Mouse (Mus musculus) hindbrain, embryonic 11.5 days (tissue): ENCODE measurements around the gene D1Ertd622e. TPM values are rescaled to one million over a fixed set of nuclear protein-coding genes. Genes with fewer than 3 reads are reported as not detected.
"Not testable (repeated sequence)": the region's sequence is repeated elsewhere in the genome, so short reads cannot be mapped to it uniquely, and the experiment has no call there.

ENCODE experiments used
- ATAC-seq: fragments of 200-750 bp; cut with Nextera tagmentation; 2 replicates; pipeline ENCODE4 v1.8.0; 2017; ENCODE audit warnings: mild to moderate bottlenecking, moderate TSS enrichment, moderate library complexity; ENCODE audit not compliant: low FRiP score
- DNase-seq: peaks from one replicate; pipeline ENCODE4 v3.0.0-alpha.2; 2015; ENCODE audit warnings: low spot score
- H3K27ac ChIP-seq: fragments of 300-500 bp; sonication (generic); 2 replicates; pipeline ENCODE4 v1.5.1; 2014; ENCODE audit warnings: mild to moderate bottlenecking, low read depth, low read length
- H3K27me3 ChIP-seq: fragments of 300-500 bp; sonication (generic); 2 replicates; pipeline ENCODE4 v1.6.1; 2014; ENCODE audit warnings: mild to moderate bottlenecking, low read length, moderate library complexity, mixed read lengths; ENCODE audit not compliant: control insufficient read depth, insufficient read depth
- H3K36me3 ChIP-seq: fragments of 300-500 bp; sonication (generic); 2 replicates; pipeline ENCODE4 v1.6.1; 2014; ENCODE audit warnings: mild to moderate bottlenecking, low read length, moderate library complexity, mixed read lengths; ENCODE audit not compliant: control insufficient read depth, insufficient read depth
- H3K4me1 ChIP-seq: fragments of 300-500 bp; sonication (generic); replicated peaks from 2 replicates; pipeline ENCODE4 v1.6.1; 2014; ENCODE audit warnings: low read length, mixed read lengths; ENCODE audit not compliant: control insufficient read depth, insufficient read depth
- H3K4me2 ChIP-seq: fragments of 300-500 bp; sonication (generic); replicated peaks from 2 replicates; pipeline ENCODE4 v1.6.1; 2014; ENCODE audit warnings: mild to moderate bottlenecking, low read depth, low read length
- H3K4me3 ChIP-seq: fragments of 300-500 bp; sonication (generic); 2 replicates; pipeline ENCODE4 v1.5.1; 2014; ENCODE audit warnings: low read depth, low read length
- H3K9ac ChIP-seq: fragments of 300-500 bp; sonication (generic); 2 replicates; pipeline ENCODE4 v1.6.1; 2014; ENCODE audit warnings: low read depth, low read length
- H3K9me3 ChIP-seq: fragments of 300-500 bp; sonication (generic); 2 replicates; pipeline ENCODE4 v1.6.1; 2016; ENCODE audit warnings: low read length; ENCODE audit not compliant: control insufficient read depth
- WGBS: fragments of 180-500 bp; shearing (Covaris S2); extraction: QIAGEN DNeasy Blood & Tissue Kit; methylation state at CpG from one replicate; pipeline ENCODE4 v1.1.7; 2014; 5-methylcytosine and 5-hydroxymethylcytosine counted together
- polyA plus RNA-seq: library from polyadenylated mRNA; unstranded; fragments of >200 nt; fragmentation: Nextera tagmentation; extraction: Ambion mirVana; gene quantifications from 2 replicates; pipeline ENCODE4 v1.2.1, GENCODE M21; 2014

The D1Ertd622e gene
- polyA plus RNA-seq, 1 experiment from 2014 or later = 32.6 TPM

DNA sequence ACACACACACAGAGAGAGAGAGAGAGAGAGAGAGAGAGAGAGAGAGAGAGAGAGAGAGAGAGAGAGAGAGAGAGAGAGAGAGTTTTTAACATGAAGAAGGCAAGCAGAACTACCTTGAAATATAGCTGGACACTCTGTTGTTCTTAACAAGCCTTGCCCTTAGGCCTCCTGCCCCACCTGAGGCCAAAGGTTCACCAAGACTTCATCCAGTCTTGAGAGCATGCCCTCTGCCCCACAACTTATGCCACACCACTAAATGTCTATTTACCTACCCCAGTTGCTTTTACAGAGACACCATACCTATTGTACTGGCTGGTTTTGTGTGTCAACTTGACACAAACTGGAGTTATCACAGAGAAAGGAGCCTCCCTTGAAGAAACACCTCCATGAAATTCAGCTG, 81.2 kb downstream of the D1Ertd622e start:
- not testable (repeated sequence) for H3K27me3 ChIP-seq, H3K27ac ChIP-seq, DNase-seq, ATAC-seq, H3K4me2 ChIP-seq, H3K4me3 ChIP-seq, H3K4me1 ChIP-seq, H3K9me3 ChIP-seq, H3K9ac ChIP-seq, H3K36me3 ChIP-seq

DNA sequence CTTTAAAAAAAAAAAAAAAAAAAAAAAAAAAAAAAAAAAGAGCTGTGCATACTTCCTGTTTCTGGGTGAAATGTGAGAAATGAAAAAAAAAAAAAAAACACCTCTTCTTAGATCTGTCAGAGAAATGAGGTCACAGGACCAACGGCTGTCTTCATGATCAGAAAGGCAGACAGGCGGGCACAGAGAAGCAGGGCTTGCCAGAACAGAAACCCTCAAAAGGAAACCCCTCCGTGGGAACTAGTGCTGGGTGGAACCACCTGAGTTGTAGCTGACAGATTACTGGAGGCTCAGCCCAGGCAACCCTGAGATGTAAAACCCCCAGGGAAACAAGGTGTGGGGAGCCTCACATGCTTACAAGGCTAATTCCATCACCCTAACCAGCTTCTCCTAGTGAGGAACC, 81.6 kb downstream of the D1Ertd622e start:
- DNase-seq (no peak), ATAC-seq (no peak)
- H3K4me3 ChIP-seq = no peak overlapping the region
- no peak overlapping the region for H3K27ac ChIP-seq
- no peaks in the 10 kb centered on the region for H3K4me1 ChIP-seq
- 76% methylated on average over 3 of the region's 3 CpGs for WGBS
- no peaks in the 10 kb centered on the region for H3K27me3 ChIP-seq
- H3K4me2 ChIP-seq = no peak overlapping the region
- H3K36me3 ChIP-seq = no peaks in the 10 kb centered on the region
- no peaks in the 10 kb centered on the region for H3K9me3 ChIP-seq
- no peak overlapping the region for H3K9ac ChIP-seq

- Histone ChIP-seq H3K27ac (no peak overlapping the region), H3K4me2 (no peak overlapping the region), H3K4me3 (no peak overlapping the region), H3K36me3 (no peaks in the 10 kb centered on the region), H3K9me3 (no peaks in the 10 kb centered on the region), H3K27me3 (no peaks in the 10 kb centered on the region), H3K4me1 (no peaks in the 10 kb centered on the region), H3K9ac (no peak overlapping the region)
- 92% methylated on average over 3 of the region's 3 CpGs for WGBS
- ATAC-seq = no peak
- no peak for DNase-seq
Measured at GRCm38 (mm10) chr1:97578025-97578417, 83.9 kb downstream of the D1Ertd622e start.

DNA sequence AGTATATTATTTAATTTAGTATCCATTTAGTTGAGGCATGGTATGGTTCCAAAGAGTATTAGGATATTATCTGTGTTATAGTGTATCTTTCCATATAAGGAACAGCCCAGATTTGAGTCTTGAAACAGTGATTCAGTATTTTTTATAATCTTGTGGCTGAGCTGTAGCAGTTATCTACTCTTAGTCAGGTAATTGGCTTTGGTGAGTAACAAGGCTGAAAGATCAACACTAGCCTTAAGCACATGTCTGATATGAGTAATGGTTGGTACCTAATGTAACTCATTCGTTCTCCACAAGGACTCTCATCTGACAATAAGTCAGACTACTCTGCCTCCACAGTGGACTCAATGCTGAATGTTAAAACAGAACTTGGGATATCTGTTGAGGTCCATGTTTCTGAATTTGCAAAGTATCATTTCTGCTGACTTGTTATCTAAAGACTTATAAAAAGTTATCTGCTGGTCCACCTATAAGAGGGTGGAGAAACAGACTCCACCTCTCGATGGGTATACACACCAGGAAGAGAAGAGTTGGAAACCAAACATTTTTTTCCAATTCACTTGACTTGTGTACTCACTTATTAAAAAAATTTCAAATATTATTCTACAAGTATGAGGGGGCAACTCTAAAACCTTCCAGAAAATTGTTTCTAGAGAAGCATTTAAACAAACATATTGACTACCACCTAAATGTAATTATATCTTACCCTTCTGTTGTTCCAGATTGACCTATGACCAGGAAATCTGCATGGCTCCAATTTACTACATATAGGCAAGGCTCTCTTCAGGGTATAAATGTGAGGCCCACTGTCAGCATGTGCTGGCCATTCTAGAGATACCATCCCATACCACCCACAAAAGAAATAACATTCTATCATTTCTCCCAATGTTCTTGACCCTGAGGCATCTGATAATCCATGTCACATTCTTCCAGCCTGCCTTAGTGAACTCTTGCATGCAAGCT, 84.5 kb downstream of the D1Ertd622e start:
- Histone ChIP-seq H3K4me1 (no peaks in the 10 kb centered on the region), H3K27ac (no peak overlapping the region), H3K4me2 (no peak overlapping the region), H3K36me3 (no peaks in the 10 kb centered on the region), H3K9me3 (no peaks in the 10 kb centered on the region), H3K9ac (no peak overlapping the region), H3K27me3 (no peaks in the 10 kb centered on the region), H3K4me3 (no peak overlapping the region)
- ATAC-seq (no peak), DNase-seq (no peak)
- WGBS = 89% methylated on average over 2 of the region's 2 CpGs

GRCm38 (mm10) chr1:97576576-97576975, 85.3 kb downstream of the D1Ertd622e start:
- no peak for DNase-seq
- no peak for ATAC-seq
- H3K9me3 ChIP-seq = no peaks in the 10 kb centered on the region

DNA sequence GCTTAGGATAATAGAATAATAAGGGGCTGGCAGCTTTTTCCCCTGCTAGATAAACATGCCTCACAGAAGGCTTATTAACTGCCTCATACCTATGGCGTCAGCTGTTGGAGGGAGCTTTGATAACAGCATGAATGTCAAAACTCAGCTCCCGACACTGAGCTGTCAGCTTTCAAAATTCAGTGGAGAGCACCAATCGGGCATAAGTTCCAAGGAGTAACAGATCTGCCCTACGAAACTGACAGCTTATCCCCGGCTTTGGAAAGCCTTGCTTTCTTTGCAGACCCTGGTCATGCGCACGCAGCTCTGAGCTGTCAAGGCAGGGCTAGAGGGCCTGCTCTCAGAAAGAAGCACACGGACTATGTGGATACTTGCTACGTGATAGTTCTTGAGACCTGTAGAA, 91.1 kb downstream of the D1Ertd622e start:
- Histone ChIP-seq H3K4me1 (no peaks in the 10 kb centered on the region), H3K27ac (no peak overlapping the region), H3K9ac (no peak overlapping the region), H3K27me3 (no peaks in the 10 kb centered on the region), H3K9me3 (no peaks in the 10 kb centered on the region), H3K36me3 (no peaks in the 10 kb centered on the region), H3K4me3 (no peak overlapping the region), H3K4me2 (no peak overlapping the region)
- DNase-seq (no peak), ATAC-seq (no peak)
- WGBS = 72% methylated on average over 9 of the region's 9 CpGs

More at GRCm38 (mm10) chr1:97576576-97576975, 85.3 kb downstream of the D1Ertd622e start:
- Histone ChIP-seq H3K4me1 (no peaks in the 10 kb centered on the region), H3K27ac (no peak overlapping the region), H3K4me3 (no peak overlapping the region), H3K36me3 (no peaks in the 10 kb centered on the region), H3K27me3 (no peaks in the 10 kb centered on the region), H3K4me2 (no peak overlapping the region), H3K9ac (no peak overlapping the region)
- WGBS = 90% methylated on average over 3 of the region's 3 CpGs

- no peaks in the 10 kb centered on the region for H3K4me1 ChIP-seq
- H3K4me2 ChIP-seq = no peak overlapping the region
- DNase-seq = no peak
- H3K36me3 ChIP-seq = no peaks in the 10 kb centered on the region
- no peaks in the 10 kb centered on the region for H3K9me3 ChIP-seq
- no peak overlapping the region for H3K9ac ChIP-seq
- 89% methylated on average over 4 of the region's 4 CpGs for WGBS
- H3K27me3 ChIP-seq = no peaks in the 10 kb centered on the region
- no peak for ATAC-seq
- no peak overlapping the region for H3K27ac ChIP-seq
- H3K4me3 ChIP-seq = no peak overlapping the region
Measured at GRCm38 (mm10) chr1:97567956-97568355, 93.9 kb downstream of the D1Ertd622e start.

DNA sequence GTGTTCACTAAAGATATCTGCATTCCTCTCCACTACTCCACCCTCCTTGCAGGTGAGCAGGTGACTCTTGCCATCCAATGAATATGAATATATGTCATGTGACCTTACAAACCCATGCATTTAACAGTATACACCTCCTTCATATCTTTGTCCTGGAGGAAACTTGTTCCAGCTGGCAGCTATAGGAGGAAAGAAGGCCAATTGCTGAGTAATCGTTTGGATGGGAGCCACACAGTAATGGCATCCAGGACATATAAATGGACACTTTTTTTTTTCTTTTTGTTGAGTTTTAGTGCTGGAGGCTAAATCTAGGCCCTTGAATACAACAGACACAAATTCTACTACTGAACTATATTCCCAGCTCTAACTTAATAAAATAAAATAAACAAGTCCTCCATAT, 97.2 kb downstream of the D1Ertd622e start:
- 95% methylated on average over 1 of the region's 1 CpGs for WGBS
- DNase-seq = no peak
- H3K4me1 ChIP-seq = no peaks in the 10 kb centered on the region
- H3K27me3 ChIP-seq = no peaks in the 10 kb centered on the region
- no peak overlapping the region for H3K4me3 ChIP-seq
- no peak overlapping the region for H3K9ac ChIP-seq
- ATAC-seq = no peak
- no peak overlapping the region for H3K27ac ChIP-seq
- H3K4me2 ChIP-seq = no peak overlapping the region
- no peaks in the 10 kb centered on the region for H3K9me3 ChIP-seq
- no peaks in the 10 kb centered on the region for H3K36me3 ChIP-seq

GRCm38 (mm10) chr1:97562867-97563266, 99.0 kb downstream of the D1Ertd622e start:
- Histone ChIP-seq H3K9me3 (no peaks in the 10 kb centered on the region), H3K4me2 (no peak overlapping the region), H3K27ac (no peak overlapping the region), H3K4me1 (no peaks in the 10 kb centered on the region), H3K9ac (no peak overlapping the region), H3K36me3 (no peaks in the 10 kb centered on the region), H3K27me3 (no peaks in the 10 kb centered on the region), H3K4me3 (no peak overlapping the region)
- no peak for ATAC-seq
- WGBS = 89% methylated on average over 3 of the region's 3 CpGs
- DNase-seq = no peak
